Mouse (Mus musculus): ENCODE results near the gene Evc2.

Evc2 gene

DNA sequence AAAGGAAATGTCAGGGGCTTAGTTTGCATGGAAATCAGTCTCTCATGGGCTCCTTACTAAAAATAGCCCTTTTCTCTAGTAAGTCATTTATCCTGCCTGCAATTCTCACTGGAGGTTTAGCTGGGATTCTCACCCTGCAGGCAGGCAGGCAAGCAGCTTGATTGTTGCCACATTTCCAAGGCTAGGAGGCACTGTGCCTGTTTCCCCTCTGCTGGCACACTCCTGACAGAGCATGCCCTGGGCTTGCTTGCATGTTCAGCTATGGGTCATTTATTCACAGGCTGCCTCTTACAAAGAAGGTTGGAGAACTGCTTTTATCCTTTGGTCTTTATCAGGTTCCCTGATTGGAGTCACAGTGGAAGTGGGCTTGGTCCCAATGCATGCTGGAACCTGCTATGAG, 27.5 kb downstream of the Evc2 start:
- no peak for DNase-seq (ENCODE audit: low spot score)

GRCm38 (mm10) chr5:37368796-37369195, 30.5 kb downstream of the Evc2 start:
- DNase-seq (ENCODE audit: low spot score): no peak

DNA sequence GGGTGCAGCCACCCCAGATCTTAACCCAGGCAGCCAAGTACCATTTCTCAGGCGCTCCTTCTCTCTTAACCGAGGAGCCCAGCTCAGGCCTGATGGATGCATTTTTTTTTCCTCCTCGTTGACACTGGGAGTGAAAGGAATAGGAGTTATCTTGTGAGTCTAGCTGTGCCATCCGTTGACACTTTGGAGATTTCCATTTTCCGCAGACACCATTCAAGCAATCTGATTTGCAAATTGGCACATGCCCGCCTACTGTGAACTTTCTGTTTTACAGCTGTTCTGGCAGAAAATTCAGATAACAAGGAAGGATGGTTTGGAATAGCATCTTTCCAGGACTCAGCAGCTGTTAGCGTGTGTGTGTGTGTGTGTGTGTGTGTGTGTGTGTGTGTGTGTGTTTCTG, 39.1 kb downstream of the Evc2 start:
- DNase-seq (ENCODE audit: low spot score): no peak

DNA sequence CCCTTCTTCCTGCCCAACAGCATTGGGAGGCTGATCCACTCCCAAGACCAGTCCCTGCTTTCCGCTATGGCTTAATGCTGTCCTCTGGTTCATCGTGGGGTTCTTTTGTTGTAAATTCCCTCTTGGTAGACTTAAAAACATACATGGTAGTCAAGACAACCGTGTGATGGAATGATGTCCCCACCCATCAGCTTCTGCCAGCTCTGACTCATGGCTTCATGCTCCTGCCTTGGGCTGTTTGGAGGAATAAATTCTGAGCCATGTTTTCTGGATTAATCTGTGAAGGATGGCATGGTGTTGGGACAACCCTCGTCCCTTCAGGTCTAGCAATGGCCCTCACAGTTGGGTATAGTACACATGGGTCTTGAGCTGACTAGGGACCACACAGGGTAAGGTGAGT, 42.3 kb downstream of the Evc2 start:
- no peak for DNase-seq (ENCODE audit: low spot score)

DNA sequence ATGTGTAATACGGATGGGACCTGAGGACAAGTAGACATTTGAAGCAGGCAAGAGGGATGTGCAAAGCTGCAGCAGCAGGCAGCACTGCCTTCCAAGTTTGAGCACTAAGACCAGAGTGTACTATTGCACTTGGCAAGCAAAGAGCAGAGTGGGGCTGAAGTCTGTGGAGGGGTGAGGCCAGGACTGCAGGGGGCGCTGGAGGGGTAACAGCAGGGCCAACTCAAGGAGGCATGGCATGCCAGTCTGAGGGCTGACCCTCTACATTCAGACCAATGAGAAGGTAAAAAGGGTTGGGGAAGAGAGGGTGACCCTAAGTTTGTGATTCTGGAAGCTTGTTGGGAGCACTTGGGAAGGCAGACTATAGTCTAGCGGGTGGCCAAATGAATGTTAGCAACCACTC, 45.3 kb downstream of the Evc2 start:
- no peak for DNase-seq (ENCODE audit: low spot score)

DNA sequence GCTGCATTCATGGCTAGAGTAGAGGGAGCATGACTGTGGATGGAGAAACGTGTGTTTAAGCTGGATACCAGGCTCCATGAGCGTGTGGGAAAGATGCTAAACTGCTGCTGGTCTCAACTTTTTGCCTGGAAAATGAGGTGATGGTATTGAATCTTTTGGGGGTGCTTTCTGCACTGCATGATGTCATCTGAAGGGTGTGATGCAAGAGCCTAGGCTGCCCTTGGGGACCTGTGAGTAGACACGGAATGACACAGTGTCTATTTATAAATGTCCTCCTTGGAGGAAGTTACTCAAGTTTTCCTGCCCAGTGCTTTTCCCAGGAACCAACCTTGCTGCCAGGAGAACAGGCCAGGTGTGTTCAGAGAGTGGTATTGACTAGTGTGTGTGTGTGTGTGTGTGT, 50.3 kb downstream of the Evc2 start:
- no peak for DNase-seq (ENCODE audit: low spot score)

- DNase-seq (ENCODE audit: low spot score): no peak
Measured at GRCm38 (mm10) chr5:37389808-37390495, 51.7 kb downstream of the Evc2 start.

DNA sequence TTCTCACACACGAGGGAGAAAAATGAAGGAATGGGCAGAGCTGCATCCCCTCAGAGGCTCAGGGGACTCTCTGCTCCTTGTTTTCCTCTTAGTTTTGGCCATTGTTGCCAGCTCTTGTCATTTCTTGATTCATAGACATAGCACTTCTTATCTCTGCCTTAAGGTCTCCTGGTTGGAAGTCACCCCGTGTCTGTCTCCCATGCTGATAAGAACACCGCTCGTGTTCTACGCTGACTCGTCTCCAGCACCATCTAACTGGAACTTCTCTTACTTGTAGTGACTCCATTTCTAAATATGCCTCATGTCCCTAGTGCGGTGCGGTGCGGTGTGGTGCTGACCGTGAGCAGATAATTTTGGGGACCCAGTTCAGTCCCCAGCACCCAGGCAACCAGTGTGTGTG, 52.6 kb downstream of the Evc2 start:
- peak; percentile 13 for DNase-seq (ENCODE audit: low spot score)

- no peak for DNase-seq (ENCODE audit: low spot score)
Measured at GRCm38 (mm10) chr5:37391901-37392300, 53.6 kb downstream of the Evc2 start.

- DNase-seq (ENCODE audit: low spot score): no peak
Measured at GRCm38 (mm10) chr5:37395172-37396030, 57.1 kb downstream of the Evc2 start.

GRCm38 (mm10) chr5:37419028-37419427, 80.7 kb downstream of the Evc2 start:
- no peak for DNase-seq (ENCODE audit: low spot score)

DNA sequence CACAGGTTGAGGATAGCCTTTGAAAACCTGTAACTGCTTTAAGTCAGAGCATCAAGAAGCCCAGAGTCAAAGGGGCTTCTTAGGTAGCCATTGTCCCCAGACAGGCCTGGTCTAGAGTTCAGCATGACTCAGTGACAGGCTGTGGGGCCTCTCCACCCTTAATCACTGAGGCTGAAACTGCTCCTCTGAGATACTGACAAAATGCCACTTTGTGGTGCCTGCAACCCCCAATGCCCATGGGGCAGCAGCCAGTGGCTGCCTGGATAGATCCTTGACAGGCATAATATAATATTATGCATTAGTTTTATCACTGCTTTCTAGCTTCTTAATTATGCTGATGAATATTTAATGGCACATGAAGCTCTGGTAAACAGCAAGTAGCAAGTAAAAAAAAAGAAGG, 88.9 kb downstream of the Evc2 start:
- DNase-seq (ENCODE audit: low spot score): no peak

DNA sequence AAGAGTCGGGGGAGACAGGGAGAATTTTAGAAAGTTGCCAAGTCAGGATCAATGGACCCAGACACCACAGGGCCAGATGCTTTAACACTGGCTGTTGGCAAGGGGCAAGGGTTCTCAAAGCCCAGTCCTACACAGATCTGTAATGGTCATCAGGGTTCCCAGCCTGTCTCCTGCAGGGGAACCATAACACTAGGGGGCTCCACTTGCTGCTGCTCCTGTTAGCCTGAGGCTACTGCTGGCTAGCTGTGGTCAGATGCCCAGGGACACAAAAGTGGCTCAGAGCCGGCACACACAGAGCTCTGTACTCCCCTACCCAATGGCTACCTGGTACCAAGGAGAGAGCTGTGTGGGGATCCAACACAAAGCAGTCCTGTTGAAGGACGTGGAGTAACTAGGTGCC, 97.1 kb downstream of the Evc2 start:
- no peak for DNase-seq (ENCODE audit: low spot score)

GRCm38 (mm10) chr5:37442767-37443166, 104.5 kb downstream of the Evc2 start:
- DNase-seq (ENCODE audit: low spot score): no peak

- DNase-seq (ENCODE audit: low spot score): no peak
Measured at GRCm38 (mm10) chr5:37447546-37447945, 109.2 kb downstream of the Evc2 start.

- DNase-seq (ENCODE audit: low spot score): peak; percentile 44
Measured at GRCm38 (mm10) chr5:37456590-37456989, 118.3 kb downstream of the Evc2 start.

GRCm38 (mm10) chr5:37457191-37457590, 118.9 kb downstream of the Evc2 start:
- DNase-seq (ENCODE audit: low spot score): peak; percentile 49

GRCm38 (mm10) chr5:37457831-37458230, 119.5 kb downstream of the Evc2 start:
- DNase-seq (ENCODE audit: low spot score): peak; percentile 23

GRCm38 (mm10) chr5:37458236-37458635, 119.9 kb downstream of the Evc2 start:
- DNase-seq (ENCODE audit: low spot score): no peak

DNA sequence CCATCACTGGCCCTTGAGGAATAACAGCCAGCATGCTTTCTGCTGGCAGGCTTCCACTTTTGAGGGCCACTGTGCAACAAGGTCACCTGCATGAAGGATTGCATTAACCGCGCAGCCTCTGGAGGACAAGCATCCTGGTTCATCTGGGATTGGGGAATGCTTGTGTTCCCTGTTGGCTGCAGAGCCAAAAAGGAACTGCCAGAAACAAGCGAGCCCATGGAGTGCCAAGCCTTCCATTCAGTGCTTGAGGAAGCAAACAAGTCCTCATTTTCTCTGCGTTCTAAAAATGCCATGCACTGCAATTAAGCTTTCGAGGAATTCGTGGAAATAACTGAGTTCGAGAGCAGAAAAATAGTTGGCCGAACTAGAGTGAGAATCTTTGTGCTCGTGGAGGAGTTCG, 127.2 kb downstream of the Evc2 start:
- no peak for DNase-seq (ENCODE audit: low spot score)

- no peak for DNase-seq (ENCODE audit: low spot score)
Measured at GRCm38 (mm10) chr5:37467646-37468045, 129.3 kb downstream of the Evc2 start.

GRCm38 (mm10) chr5:37469031-37469430, 130.7 kb downstream of the Evc2 start:
- no peak for DNase-seq (ENCODE audit: low spot score)

GRCm38 (mm10) chr5:37471584-37471983, 133.3 kb downstream of the Evc2 start:
- no peak for DNase-seq (ENCODE audit: low spot score)

Data from c-Kit-positive CD71-positive TER-119-positive erythroid progenitor cells, embryonic 14.5 days (primary cell).